Mouse (Mus musculus) C2C12 (cell line): ENCODE measurements around the gene Bend5. TPM values are rescaled to one million over a fixed set of nuclear protein-coding genes. Genes with fewer than 3 reads are reported as not detected.

Source experiments
- H3K27me3 ChIP-seq: one replicate; pipeline ENCODE4 v1.6.1; 2011; ENCODE audit not compliant: control insufficient read depth, insufficient read depth, insufficient read length
- H3K36me3 ChIP-seq: one replicate; pipeline ENCODE4 v1.6.1; 2011; ENCODE audit not compliant: control insufficient read depth, insufficient read depth
- H3K4me3 ChIP-seq: one replicate; pipeline ENCODE4 v1.5.1; 2011; ENCODE audit warnings: mild to moderate bottlenecking, control low read depth; ENCODE audit not compliant: poor library complexity, insufficient read depth, severe bottlenecking
- H3K79me2 ChIP-seq: one replicate; pipeline ENCODE4 v1.6.1; 2011; ENCODE audit not compliant: control insufficient read depth, insufficient read depth
- H3K79me3 ChIP-seq: one replicate; pipeline ENCODE4 v1.6.1; 2011; ENCODE audit warnings: low read depth, control low read depth
- H3ac ChIP-seq: one replicate; pipeline ENCODE3; 2011; ENCODE audit warnings: low read depth; ENCODE audit not compliant: control insufficient read depth, insufficient read length
- CEBPB ChIP-seq: IDR thresholded peaks from one replicate; pipeline ENCODE4 v1.6.1; 2011; ENCODE audit warnings: low read depth, mild to moderate bottlenecking, control low read depth, moderate library complexity
- CTCF ChIP-seq: IDR thresholded peaks from one replicate; pipeline ENCODE4 v1.5.1; 2011; ENCODE audit not compliant: control insufficient read depth, insufficient read depth, insufficient read length
- FOSL1 ChIP-seq: IDR thresholded peaks from one replicate; pipeline ENCODE4 v1.8.0; 2011; ENCODE audit warnings: mild to moderate bottlenecking, low read length; ENCODE audit not compliant: poor library complexity, insufficient read depth, severe bottlenecking
- MAX ChIP-seq: IDR thresholded peaks from one replicate; pipeline ENCODE4 v1.6.1; 2011; ENCODE audit warnings: mild to moderate bottlenecking, control low read depth
- MYOD1 ChIP-seq: IDR thresholded peaks from one replicate; pipeline ENCODE4 v1.6.1; 2011; ENCODE audit warnings: low read depth; ENCODE audit not compliant: control insufficient read depth, insufficient read length
- MYOG ChIP-seq: IDR thresholded peaks from one replicate; pipeline ENCODE4 v1.6.1; 2011; ENCODE audit not compliant: control insufficient read depth, insufficient read length; ENCODE audit errors: extremely low read depth
- USF1 ChIP-seq: IDR thresholded peaks from one replicate; pipeline ENCODE4 v1.6.1; 2011; ENCODE audit warnings: low read depth, mild to moderate bottlenecking, control low read depth, moderate library complexity
- polyA plus RNA-seq: library from polyadenylated mRNA; unstranded; fragments of >200 nt; fragmentation: generic; extraction: Trizol; gene quantifications from one replicate; pipeline ENCODE4 v1.2.1, GENCODE M21; 2012; ENCODE audit warnings: missing spikeins

Gene Bend5
- polyA plus RNA-seq, 1 experiment, result not detected

- Histone ChIP-seq H3K27me3 (no peaks in the 10 kb centered on the region), H3K36me3 (no peaks in the 10 kb centered on the region), H3K4me3 (no peak overlapping the region), H3ac (no peak overlapping the region), H3K79me3 (no peaks in the 10 kb centered on the region), H3K79me2 (no peaks in the 10 kb centered on the region)
- TF ChIP-seq MYOD1 (no peak), CTCF (no peak), MYOG (no peak), MAX (no peak), FOSL1 (no peak), USF1 (no peak), CEBPB (no peak)
Observed at GRCm38 (mm10) chr4:111473014-111473413, 58.2 kb downstream of the Bend5 start.

GRCm38 (mm10) chr4:111475374-111475971, 60.7 kb downstream of the Bend5 start:
- Histone ChIP-seq H3K4me3 (no peak overlapping the region), H3K27me3 (no peaks in the 10 kb centered on the region), H3K79me3 (no peaks in the 10 kb centered on the region), H3ac (no peak overlapping the region), H3K79me2 (no peaks in the 10 kb centered on the region), H3K36me3 (no peaks in the 10 kb centered on the region)
- TF ChIP-seq USF1, result no peak
- TF ChIP-seq MYOD1, result no peak
- no peak for TF ChIP-seq MYOG
- no peak for TF ChIP-seq CEBPB
- TF ChIP-seq CTCF, result no peak
- no peak for TF ChIP-seq FOSL1
- no peak for TF ChIP-seq MAX

GRCm38 (mm10) chr4:111477507-111477906, 62.7 kb downstream of the Bend5 start:
- H3K27me3 ChIP-seq, result no peaks in the 10 kb centered on the region
- no peaks in the 10 kb centered on the region for H3K36me3 ChIP-seq
- no peak overlapping the region for H3ac ChIP-seq
- no peaks in the 10 kb centered on the region for H3K79me2 ChIP-seq
- H3K4me3 ChIP-seq, result no peak overlapping the region
- no peaks in the 10 kb centered on the region for H3K79me3 ChIP-seq
- TF ChIP-seq MAX (no peak), CTCF (no peak), CEBPB (no peak), MYOG (no peak), FOSL1 (no peak), USF1 (no peak), MYOD1 (no peak)

- H3ac ChIP-seq, result no peak overlapping the region
- H3K36me3 ChIP-seq, result no peaks in the 10 kb centered on the region
- no peaks in the 10 kb centered on the region for H3K79me2 ChIP-seq
- no peaks in the 10 kb centered on the region for H3K79me3 ChIP-seq
- no peak overlapping the region for H3K4me3 ChIP-seq
- no peaks in the 10 kb centered on the region for H3K27me3 ChIP-seq
- TF ChIP-seq FOSL1, result no peak
Observed at GRCm38 (mm10) chr4:111483499-111483898, 68.7 kb downstream of the Bend5 start.

DNA sequence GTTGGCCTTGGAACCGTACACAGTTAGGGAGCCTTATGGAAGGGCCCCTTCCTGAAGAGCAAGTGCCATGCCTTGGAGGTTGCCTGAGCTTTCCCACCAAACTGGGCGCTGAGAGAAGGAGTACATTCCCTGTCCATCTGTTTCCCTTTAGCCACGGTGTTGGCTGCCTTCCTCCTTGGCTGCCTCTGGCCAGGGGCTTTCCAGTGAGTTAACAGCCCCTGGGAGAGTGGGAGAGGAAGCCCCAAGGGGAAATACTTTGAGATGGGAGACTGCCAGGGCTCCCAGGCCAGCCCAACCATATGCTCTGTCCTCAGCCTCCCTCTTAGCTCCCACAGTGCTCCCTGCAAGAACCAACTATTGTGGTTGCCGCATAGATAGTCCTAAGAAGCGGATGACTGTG, 70.4 kb downstream of the Bend5 start:
- Histone ChIP-seq H3K79me3 (no peaks in the 10 kb centered on the region), H3K4me3 (no peak overlapping the region), H3K27me3 (no peaks in the 10 kb centered on the region), H3K36me3 (no peaks in the 10 kb centered on the region), H3ac (no peak overlapping the region), H3K79me2 (no peaks in the 10 kb centered on the region)
- TF ChIP-seq MYOD1 (no peak), CTCF (no peak), FOSL1 (no peak), MAX (no peak), USF1 (no peak), CEBPB (no peak), MYOG (no peak)

DNA sequence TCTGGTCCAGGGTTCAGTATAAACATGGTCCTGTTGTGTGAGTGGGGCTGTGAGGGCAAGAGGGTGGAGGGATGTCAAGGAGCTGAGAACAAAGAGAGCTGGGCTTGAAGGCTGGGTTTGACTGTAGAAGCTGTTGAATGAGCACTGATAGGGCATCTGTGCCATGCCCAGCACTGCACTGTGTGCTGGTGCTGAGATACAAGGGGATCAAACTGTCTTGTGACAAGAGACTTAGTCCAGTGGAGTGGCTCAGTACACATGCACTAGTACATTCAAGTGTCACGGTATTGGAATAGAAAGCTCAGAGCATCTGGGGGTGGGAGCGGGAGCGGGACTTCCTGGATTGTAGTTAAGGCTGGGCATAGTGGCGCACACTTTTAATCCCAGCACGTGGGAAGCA, 71.4 kb downstream of the Bend5 start:
- Histone ChIP-seq H3K79me2 (no peaks in the 10 kb centered on the region), H3ac (no peak overlapping the region), H3K79me3 (no peaks in the 10 kb centered on the region), H3K27me3 (no peaks in the 10 kb centered on the region), H3K4me3 (no peak overlapping the region), H3K36me3 (no peaks in the 10 kb centered on the region)
- TF ChIP-seq FOSL1, result no peak
- no peak for TF ChIP-seq CEBPB
- TF ChIP-seq USF1, result no peak
- TF ChIP-seq MAX, result no peak
- TF ChIP-seq CTCF, result no peak
- TF ChIP-seq MYOG, result no peak
- no peak for TF ChIP-seq MYOD1
